Mouse (Mus musculus) gastrocnemius, postnatal 10 days (tissue): ENCODE measurements around the gene Krtap3-1. TPM values are rescaled to one million over a fixed set of nuclear protein-coding genes. Genes with fewer than 3 reads are reported as not detected.

Experiments
- DNase-seq: peaks from one replicate; pipeline ENCODE4 v3.0.0; 2021; ENCODE audit warnings: mixed read lengths
- total RNA-seq, 2 experiments: library from RNA; stranded (reverse); gene quantifications; 2 replicates each; pipeline ENCODE4 v1.2.3; 2021

The Krtap3-1 gene
- total RNA-seq, 2 experiments from 2014 or later = not detected

GRCm38 (mm10) chr11:99521288-99521860, 45.1 kb downstream of the Krtap3-1 start, which contains the start of gene Krt39:
Krt39 (minus strand) TSS chr11:99521338.
- no peak for DNase-seq

Other genes with a start within 250 kb of the Krtap3-1 start
- under 1 TPM in 1 of 2 experiments, not detected in 1; 0.14 TPM for gene Krt25, start 243.7 kb downstream of the Krtap3-1 start, total RNA-seq
- gene Krt26, start 228.7 kb downstream of the Krtap3-1 start, total RNA-seq = not detected
- not detected for gene Krt27, start 215.5 kb downstream of the Krtap3-1 start, total RNA-seq
- under 1 TPM in 1 of 2 experiments, not detected in 1; 0.16 TPM for gene Krt28, start 191.7 kb downstream of the Krtap3-1 start, total RNA-seq
- 1 to 10 TPM; 5.6 to 6.6 TPM for gene Krt10, start 177.3 kb downstream of the Krtap3-1 start, total RNA-seq
- gene Krt12, start 144.4 kb downstream of the Krtap3-1 start, total RNA-seq = not detected
- under 1 TPM in 1 of 2 experiments, not detected in 1; 0.12 TPM for gene Krt20, start 128.5 kb downstream of the Krtap3-1 start, total RNA-seq
- gene Krt23, start 73.5 kb downstream of the Krtap3-1 start, total RNA-seq = under 1 TPM in 1 of 2 experiments, not detected in 1; 0.16 TPM
- not detected for gene Krt39, start 45.3 kb downstream of the Krtap3-1 start, total RNA-seq
- gene Krt40, start 23.5 kb downstream of the Krtap3-1 start, total RNA-seq = not detected
- gene Krtap3-3, start 15.8 kb downstream of the Krtap3-1 start, total RNA-seq = not detected
- not detected for gene Krtap3-2, start 9.8 kb downstream of the Krtap3-1 start, total RNA-seq
- not detected for gene Gm11939, start 7.2 kb downstream of the Krtap3-1 start, total RNA-seq
- not detected for gene Krtap1-5, start 14.4 kb upstream of the Krtap3-1 start, total RNA-seq
- not detected for gene Krtap1-4, start 17.0 kb upstream of the Krtap3-1 start, total RNA-seq
- gene Krtap1-3, start 24.7 kb upstream of the Krtap3-1 start, total RNA-seq = not detected
- gene Krtap9-3, start 31.5 kb upstream of the Krtap3-1 start, total RNA-seq = not detected
- gene Gm11938, start 36.7 kb upstream of the Krtap3-1 start, total RNA-seq = not detected
- gene Gm11937, start 43.6 kb upstream of the Krtap3-1 start, total RNA-seq = not detected
- gene Krtap2-4, start 48.2 kb upstream of the Krtap3-1 start, total RNA-seq = not detected
- gene Gm11562, start 53.8 kb upstream of the Krtap3-1 start, total RNA-seq = not detected
- gene Krtap4-1, start 61.6 kb upstream of the Krtap3-1 start, total RNA-seq = not detected
- not detected for gene Krtap4-2, start 68.5 kb upstream of the Krtap3-1 start, total RNA-seq
- gene Krtap4-7, start 77.5 kb upstream of the Krtap3-1 start, total RNA-seq = not detected
- gene Gm11555, start 83.6 kb upstream of the Krtap3-1 start, total RNA-seq = not detected
- not detected for gene Gm11563, start 92.3 kb upstream of the Krtap3-1 start, total RNA-seq
- not detected for gene Krtap4-6, start 99.3 kb upstream of the Krtap3-1 start, total RNA-seq
- gene Gm14190, start 124.1 kb upstream of the Krtap3-1 start, total RNA-seq = not detected
- gene Gm14180, start 167.7 kb upstream of the Krtap3-1 start, total RNA-seq = not detected
- not detected for gene Gm11595, start 206.3 kb upstream of the Krtap3-1 start, total RNA-seq
- gene Krtap4-8, start 214.1 kb upstream of the Krtap3-1 start, total RNA-seq = not detected
- under 1 TPM in 1 of 2 experiments, not detected in 1; 0.23 TPM for gene Krtap4-9, start 218.6 kb upstream of the Krtap3-1 start, total RNA-seq
- not detected for gene Gm11596, start 226.8 kb upstream of the Krtap3-1 start, total RNA-seq
- not detected for gene Gm11569, start 232.3 kb upstream of the Krtap3-1 start, total RNA-seq
- not detected for gene Gm11554, start 237.8 kb upstream of the Krtap3-1 start, total RNA-seq
- gene Krtap4-13, start 243.3 kb upstream of the Krtap3-1 start, total RNA-seq = not detected
- gene Gm11564, start 249.0 kb upstream of the Krtap3-1 start, total RNA-seq = not detected